Mouse (Mus musculus): ENCODE data around the gene Zmynd8.
A peak's percentile ranks its signal among the peaks of the same experiment; 100 is the strongest.
"Not testable (repeated sequence)": the region's sequence is repeated elsewhere in the genome, so short reads cannot be mapped to it uniquely, and the experiment has no call there.

Zmynd8 gene

DNA sequence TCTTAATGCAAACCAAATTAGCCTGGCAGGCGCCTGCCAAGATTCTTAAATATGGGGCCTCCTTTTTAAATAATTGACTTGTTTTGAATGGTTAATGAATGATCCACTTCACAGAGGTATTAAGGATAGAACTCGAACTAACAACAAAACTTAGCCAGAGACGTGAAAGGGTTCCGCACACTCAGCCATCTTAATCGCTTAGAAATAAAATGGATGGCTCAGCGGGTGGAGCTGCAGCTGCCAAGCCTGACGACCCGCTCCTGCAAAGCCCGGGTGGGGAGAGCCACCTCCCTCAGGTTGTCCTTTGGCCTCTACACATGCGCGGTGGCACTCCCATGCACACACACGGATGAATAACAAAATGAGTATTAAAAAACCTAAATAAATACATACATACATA lies 70.0 kb downstream of the Zmynd8 start:
- no peak for DNase-seq

DNA sequence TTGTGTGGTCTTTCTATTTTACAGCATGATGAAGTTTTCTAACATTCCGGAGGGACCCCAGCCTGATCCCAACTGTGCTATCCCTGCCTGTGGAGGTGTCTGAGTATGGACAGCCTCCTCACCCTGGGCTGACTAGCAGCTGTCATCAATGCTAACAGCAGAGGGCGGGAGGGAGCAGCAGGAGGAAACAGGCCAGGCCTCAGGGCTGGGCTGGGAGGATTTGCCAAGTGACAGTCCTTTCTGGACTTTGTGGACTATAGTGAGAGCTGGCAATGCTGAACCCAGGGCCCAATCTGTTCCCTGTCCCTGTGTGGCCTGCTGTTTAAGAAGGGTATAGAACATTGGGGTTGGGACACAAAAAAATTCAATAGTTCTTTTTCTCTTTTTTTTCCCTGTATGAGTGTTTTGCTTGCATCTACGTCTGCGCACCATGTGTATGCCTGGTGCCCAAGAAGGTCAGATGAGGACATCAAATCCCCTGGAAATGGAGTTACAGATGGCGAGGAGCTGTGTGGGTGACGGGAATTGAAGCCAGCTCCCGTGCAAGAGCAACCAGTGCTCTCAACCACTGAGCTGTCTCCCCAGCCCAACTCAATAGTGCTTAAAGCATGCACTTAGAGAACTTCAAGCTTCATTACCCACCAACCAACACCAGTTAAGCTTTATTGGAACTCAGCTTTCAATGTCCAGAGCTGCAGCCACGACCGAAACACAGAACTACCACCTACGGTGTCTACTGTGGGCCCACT lies 72.7 kb downstream of the Zmynd8 start:
- DNase-seq: peak; percentile 98

DNA sequence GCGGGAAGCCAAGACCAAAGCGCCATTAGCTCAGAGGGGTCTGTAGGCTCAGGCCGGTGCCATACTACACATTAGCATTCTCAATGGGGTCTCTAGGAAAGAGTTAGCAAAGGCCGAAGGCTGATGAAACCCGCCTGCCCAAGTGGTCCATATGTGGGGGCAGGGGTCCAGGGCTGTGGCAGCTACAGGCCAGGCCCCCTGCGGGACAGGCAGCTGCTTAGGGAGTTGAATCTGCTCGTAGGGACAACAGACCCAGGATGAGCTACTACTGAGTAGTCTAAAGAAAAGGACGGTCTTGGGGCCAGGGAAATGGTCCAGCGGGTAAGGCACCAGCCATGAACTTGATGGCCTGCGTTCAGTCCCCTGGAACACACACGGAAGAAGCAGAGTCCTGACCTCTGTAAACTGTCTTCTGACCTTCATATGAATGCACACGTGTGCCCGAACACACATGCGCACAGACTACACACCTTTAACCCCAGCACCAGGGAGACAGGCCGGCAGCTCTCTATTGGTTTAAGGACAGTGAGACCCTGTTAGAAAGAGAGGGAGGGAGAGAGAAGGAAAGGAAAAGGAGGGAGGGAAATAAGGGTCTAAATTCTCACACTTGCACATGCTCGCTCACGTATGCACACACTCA lies 73.4 kb downstream of the Zmynd8 start:
- no peak for DNase-seq

- DNase-seq: no peak
These were observed 74.0 kb downstream of the Zmynd8 start for GRCm38 (mm10) chr2:165824826-165825225.

DNA sequence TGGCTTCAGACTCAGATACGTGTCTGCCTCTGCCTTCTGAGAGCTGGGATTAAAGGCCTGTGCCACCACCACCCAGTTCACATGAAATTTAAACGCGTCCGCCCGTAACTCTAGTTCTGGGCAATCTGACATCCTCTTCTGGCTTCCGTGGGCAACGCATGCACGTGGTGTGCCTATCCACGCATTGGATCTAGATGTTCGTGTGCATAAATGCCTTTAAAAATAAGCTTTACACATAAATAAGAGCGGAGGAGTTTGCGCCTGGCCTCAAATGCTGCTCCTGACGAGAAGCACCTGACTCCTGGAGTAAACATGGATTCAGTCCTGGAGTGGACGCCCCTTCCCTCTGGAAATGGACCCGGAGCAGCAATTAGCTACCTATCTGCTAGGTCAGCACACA lies 76.3 kb downstream of the Zmynd8 start:
- no peak for DNase-seq

GRCm38 (mm10) chr2:165821671-165822070 lies 77.1 kb downstream of the Zmynd8 start:
- no peak for DNase-seq

GRCm38 (mm10) chr2:165820504-165821095 lies 78.2 kb downstream of the Zmynd8 start:
- peak; percentile 81 for DNase-seq

GRCm38 (mm10) chr2:165820073-165820472 lies 78.7 kb downstream of the Zmynd8 start:
- DNase-seq: no peak

DNA sequence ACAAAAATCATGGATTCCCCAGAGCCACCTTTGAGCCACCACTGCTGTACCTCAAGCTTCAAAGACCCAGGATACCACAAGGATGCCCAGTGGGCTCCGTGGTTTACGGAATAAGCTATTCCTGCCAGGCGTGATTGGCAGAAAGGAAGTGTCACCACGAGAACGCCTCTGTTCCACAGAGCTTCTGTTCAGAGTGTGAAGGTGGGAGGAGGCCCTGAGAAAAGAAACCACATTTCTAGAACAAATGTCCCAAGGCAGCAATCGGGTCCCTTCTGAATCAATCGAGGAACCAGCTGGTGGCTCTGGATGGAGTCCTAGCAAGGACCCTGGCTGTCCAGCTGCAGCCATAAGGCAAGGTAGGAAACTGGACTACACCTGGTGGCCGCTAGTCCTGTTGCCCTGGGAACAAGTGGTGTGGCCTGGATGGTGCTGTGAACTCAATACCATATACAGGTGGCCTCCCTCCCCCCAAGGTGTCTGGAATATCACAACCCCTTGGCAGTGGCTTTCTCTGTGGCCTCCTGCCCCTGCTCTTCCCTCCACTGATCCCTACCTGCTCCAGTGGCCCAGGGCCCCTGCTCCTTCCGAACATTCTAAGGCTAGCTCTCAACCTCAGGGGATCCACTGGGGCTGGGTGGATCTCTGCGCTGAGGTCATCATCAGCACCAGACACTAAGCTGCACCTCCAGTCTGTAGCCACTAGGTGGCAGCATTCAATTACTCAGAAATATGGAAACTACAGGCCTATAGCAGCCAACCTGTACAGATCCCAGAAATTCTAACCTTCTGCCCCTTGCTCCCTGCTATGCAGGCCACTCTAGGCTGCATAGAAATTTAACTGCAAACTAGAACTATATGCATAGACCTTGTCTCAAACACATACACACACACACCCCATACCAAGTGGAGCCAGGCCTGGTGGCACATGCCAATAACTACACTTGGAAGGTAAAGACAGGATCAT lies 79.5 kb downstream of the Zmynd8 start:
- peak; percentile 97 for DNase-seq

DNA sequence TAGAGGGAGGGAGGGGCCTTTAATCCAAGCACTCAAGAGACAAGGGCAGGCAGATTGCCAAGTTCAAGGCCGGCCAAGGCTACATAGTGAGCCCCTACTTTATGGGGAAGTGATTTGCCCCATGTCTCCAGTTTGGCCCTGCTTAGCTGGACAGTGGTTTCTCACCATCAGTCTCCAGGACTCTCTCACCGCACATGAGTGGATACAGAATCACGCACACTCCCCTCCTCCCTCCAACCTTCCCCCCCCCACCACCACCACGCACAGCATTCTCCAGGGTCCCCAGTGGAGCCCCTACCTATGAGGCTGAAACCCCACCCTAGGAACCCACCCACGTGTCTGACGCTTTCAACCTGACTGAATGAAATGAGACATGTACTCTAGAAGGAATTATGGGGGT lies 80.2 kb downstream of the Zmynd8 start:
- peak; percentile 91 for DNase-seq

DNA sequence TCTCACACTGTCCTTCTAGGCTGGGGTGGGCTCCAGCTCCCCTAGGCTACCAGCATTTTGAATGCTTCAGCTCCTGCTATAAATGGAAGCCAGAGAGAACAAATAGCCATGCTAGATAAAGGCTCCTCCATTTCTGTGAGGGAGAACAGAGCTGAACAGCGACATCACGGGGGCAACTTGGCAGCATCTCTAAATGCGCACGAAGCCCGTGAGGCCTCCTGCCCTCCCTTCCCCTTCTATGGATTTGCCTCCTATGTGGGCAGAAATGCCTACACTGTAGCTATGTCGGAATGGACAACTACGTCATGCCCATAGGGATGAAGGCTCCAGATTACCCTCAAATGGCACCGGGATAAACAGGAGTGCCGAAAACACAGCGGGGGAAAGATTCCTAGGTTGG lies 81.4 kb downstream of the Zmynd8 start:
- peak; percentile 94 for DNase-seq

- peak; percentile 95 for DNase-seq
These were observed 83.5 kb downstream of the Zmynd8 start for GRCm38 (mm10) chr2:165815103-165815880.

- DNase-seq: no peak
These were observed 85.9 kb downstream of the Zmynd8 start for GRCm38 (mm10) chr2:165812889-165813288.

DNA sequence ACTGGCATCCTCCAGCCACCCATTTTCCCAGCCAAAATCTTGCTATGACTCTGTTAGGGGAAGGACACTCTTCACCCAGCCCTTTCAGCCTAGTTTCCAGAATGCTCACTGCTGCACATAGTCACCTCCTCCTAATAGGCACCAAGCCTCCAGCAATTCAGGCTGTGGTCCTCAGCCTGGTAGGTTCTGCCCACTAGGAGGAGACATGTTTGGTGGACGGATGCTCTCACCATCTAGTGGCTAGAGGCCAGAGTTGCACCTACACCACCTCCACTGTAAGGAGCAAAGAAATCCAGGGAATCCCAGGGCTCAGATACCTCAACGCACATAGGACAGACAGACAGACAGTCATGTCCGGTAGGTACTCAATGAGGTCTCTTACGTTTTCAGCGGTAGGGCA lies 87.3 kb downstream of the Zmynd8 start:
- peak; percentile 93 for DNase-seq

DNA sequence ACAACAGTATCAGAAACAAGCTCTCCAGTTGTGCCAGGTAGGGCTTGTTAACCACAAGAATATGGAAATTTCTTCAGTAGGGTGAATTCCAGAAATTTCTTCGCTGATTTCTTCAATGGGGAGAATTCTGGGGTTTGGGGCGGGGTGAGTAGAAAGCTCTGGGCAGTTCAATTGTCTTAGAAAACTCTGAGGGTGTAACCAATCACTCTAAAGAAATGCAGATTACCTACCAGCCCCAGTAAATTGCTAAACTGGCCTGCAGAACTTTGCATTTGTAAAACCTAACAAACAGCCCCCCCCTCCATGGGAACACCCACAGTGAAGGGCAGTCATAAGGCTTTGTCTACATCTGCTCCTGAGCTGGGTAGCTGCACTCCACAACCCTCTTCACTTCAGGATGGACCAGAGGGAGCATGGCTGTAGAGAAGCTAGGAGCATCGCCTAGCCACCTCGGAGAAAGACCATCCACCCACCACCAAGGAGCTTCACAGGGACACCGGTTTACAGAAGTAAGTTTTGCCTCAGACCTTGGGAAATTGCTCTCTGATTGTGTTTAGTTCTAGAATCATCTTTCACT lies 88.8 kb downstream of the Zmynd8 start:
- no peak for DNase-seq

GRCm38 (mm10) chr2:165809091-165809490 lies 89.7 kb downstream of the Zmynd8 start:
- DNase-seq: no peak

- DNase-seq: no peak
These were observed 90.4 kb downstream of the Zmynd8 start for GRCm38 (mm10) chr2:165808179-165808975.

- DNase-seq: not testable (repeated sequence)
These were observed 98.6 kb downstream of the Zmynd8 start for GRCm38 (mm10) chr2:165800174-165800573.

DNA sequence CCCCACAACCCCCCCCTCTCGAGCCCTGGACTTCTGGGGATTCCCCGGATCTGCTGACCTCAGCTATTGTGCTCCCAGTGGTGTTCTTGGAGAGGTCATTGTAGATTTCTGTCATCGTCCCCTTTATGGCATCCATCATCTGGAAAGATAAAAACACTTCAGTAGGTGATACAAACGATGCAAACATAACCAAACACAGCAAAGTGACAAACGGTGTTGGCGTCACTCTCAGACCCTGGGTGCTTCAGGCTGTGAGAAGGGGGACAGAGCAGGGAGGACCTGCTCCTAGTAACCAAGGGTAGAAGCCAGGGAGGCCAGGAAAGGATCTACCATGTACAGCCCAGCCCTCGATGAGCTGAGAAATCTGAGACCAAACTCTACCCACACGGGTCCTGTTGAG lies 100.9 kb downstream of the Zmynd8 start:
- no peak for DNase-seq

GRCm38 (mm10) chr2:165793283-165793638 lies 105.6 kb downstream of the Zmynd8 start:
- DNase-seq: no peak

Measured in heart, adult 11 months (tissue).